Mouse (Mus musculus) embryo, embryonic 11 days (tissue): ENCODE results near the gene Upk2.
A peak's percentile ranks its signal among the peaks of the same experiment; 100 is the strongest.
"Not testable (repeated sequence)": the region's sequence is repeated elsewhere in the genome, so short reads cannot be mapped to it uniquely, and the experiment has no call there.

ENCODE experiments used
- DNase-seq: peaks from one replicate; pipeline ENCODE4 v3.0.0-alpha.2; 2015

Gene Upk2

DNA sequence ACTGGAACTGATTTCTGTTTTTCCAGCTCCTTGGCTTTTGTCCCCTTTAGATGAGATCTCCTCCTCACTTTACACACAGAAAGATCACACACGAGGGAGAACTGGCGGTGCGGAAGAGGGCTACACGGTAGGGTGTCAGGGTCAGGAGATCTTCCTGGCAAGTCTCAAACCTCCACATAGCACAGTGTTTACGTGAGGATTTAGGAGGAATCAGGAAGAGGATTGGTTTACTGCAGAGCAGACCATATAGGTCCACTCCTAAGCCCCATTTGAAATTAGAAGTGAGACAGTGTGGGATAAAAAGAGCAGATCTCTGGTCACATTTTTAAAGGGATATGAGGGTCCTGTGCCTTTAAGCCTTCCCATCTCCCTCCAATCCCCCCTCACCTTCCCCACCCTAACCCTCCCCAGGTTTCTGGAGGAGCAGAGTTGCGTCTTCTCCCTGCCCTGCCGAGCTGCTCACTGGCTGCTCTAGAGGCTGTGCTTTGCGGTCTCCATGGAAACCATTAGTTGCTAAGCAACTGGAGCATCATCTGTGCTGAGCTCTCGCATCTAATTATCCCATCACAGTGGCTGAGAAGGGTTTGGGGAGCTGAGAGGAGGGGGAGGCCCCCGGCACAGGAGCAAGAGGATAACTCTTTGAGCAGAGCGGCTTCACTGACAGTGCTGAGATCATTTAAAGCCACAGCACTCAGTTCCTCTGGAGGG lies 2.4 kb upstream of the Upk2 start:
- DNase-seq = peak; percentile 92

DNA sequence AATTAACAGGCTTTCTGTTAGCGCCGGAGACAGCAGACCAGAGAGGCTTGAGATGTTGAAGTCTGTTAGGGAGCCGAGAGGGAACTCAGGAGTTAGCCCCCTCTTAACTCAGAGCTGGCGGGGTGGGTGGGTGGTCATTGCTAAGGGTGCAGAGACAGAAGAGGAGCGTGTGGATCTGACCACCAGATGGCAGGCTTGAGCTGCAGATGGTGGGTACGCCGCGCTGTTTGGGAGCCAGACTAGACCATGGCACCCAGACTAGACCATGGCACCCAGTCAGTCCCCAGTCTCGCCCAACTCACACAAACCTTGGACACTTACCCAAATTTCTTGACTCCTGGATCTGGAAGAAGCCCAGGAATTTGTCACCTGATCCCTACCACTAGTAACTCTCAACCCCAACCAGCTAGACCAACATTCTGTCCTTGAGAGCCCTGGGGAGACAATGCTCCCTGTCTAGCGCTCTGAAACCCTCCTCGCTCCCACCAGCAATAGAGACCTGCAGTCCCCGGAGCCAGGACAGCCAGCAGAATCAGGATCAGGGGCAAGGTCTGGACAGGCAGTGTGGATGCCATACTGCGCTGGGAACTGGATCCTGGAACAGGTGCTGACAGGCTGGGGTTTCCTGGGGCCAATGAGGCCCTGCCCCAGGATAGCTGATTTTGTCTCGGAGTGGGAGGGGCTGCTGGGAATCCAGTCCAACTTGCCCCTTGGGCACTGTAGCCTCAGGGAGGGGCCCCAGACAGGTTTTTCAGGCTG lies 465 bp downstream of the Upk2 start:
- peak; percentile 87 for DNase-seq

DNA sequence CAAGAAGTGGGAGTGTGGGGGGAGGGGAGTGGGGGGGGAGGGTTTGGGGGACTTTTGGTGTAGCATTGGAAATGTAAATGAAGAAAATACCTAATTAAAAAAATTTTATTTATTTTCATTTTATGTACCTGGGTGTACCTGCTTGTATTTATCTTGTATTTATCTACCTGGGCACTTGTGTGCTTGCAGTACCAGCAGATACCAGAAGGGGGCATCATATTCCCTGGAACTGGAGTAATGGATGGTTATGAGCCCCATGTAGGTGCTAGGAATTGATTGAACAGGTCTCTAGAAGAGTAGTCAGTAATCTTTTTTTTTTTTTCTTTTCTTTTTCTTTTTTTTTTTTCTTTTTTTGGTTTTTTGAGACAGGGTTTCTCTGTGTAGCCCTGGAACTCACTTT lies 4.4 kb downstream of the Upk2 start:
- no peak for DNase-seq

DNA sequence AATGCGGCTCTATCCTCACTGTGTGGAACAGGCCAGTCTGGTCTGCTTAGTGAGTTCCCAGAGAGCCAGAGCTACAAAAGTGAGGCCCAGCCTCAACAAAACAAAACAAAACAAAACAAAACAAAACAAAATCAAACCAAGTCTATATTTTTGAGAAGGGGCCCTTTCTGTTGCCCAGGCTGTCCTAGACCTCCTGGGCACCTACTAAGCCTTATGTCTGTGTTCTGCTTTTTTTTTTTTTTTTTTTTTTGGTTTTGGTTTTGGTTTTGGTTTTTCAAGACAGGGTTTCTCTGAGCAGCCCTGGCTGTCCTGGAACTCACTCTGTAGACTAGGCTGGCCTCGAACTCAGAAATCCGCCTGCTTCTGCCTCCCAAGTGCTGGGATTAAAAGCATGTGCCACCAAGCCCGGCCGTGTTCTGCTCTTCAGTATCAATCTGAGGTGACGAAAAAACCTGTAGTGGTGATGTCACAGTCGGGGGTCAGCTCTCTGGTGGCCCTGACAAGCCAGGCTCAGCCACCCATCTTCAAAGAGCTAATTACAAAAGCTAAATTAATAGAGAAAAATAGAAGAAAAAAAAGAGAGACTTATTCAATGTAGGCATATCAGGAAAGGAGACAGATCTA lies 10.3 kb downstream of the Upk2 start:
- DNase-seq = not testable (repeated sequence)

DNA sequence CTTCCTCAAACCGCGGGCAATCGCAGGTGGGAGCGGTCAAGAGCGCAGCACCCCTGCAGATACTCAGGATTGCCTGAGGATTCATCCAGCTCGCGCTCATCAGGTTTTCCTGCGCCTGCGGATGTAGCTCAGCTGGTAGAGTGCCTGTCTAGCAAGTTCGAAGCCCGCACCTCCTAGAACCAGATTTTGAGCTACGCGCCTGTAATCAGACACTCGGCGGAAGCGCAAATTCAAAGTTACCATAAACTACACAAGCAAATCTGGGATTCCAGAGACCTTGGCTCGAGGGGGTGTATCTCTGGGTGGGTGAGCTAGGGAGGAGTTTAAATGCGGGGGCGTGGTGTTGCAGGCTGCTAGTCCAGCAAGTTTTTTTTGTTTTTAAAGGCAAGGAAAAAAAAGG lies 13.8 kb downstream of the Upk2 start, which contains the start of gene Foxr1:
Gene Foxr1 (minus strand): TSS at position 176 of the 400 bp plus-strand sequence.
- DNase-seq = no peak

DNA sequence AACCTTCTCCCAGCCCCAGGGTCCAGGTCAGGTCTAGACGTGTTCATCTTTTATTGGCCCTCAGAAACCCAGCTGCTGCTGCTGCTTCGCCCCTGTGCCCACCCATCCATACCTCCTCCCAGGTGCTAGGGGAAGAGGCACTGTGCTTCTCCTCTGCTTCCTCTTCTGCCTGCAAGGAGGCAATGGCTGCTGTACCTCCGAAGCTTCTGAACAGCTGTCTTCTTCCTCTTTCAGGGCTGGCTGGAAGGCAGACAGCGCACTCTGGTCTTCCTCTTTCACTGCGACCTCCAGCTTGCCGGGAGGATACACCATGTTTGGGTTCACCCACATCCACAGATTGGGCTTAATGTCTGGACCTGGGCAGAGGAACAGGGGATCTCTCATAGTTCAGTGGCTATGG lies 19.0 kb downstream of the Upk2 start:
- no peak for DNase-seq

DNA sequence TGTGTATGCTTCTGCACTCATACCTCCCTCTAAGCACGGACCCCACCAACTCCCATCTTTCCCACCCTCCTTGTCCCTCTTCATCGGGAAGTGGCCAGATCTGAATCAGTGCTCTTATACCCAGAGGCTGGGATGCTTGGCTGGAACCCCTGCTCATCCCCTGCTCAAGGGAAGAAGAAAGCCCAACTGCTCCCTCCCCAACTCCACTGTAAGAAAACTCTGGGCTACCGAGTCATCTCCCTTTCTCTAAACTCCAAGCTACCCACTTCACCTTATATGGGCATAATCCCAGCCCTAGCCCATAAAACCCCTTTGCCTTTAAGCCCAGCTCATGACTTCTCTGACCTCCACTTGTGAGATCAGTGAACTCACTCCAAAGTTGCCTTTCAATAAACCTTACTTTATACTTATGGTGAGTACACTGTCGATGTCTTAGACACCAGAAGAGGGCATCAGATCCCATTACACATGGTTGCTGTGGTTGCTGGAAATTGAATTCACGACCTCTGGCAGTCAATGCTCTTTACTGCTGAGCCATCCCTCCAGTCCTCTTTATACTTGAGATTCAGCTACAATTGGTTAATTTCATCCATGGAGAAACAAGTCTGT lies 22.1 kb downstream of the Upk2 start:
- DNase-seq = no peak

DNA sequence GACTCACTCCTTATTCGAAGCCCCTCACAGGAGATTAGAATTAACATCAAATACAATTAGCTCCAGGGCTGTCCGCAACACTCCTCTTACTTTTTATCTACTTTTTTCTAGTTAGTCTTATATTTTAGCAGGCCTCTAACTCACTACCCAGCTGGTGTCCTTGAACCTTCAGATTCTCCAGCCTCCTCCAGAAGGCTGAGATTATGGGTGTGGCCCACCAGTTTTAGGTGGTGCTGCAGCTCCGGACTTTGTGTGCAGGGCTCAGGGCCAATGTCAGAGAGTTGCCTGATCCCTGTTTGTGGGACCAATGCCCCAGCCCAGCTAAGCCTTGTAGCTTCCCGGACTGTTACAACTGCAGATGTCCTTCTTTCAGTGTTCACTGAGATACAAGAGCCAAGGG lies 31.2 kb downstream of the Upk2 start:
- DNase-seq = no peak

DNA sequence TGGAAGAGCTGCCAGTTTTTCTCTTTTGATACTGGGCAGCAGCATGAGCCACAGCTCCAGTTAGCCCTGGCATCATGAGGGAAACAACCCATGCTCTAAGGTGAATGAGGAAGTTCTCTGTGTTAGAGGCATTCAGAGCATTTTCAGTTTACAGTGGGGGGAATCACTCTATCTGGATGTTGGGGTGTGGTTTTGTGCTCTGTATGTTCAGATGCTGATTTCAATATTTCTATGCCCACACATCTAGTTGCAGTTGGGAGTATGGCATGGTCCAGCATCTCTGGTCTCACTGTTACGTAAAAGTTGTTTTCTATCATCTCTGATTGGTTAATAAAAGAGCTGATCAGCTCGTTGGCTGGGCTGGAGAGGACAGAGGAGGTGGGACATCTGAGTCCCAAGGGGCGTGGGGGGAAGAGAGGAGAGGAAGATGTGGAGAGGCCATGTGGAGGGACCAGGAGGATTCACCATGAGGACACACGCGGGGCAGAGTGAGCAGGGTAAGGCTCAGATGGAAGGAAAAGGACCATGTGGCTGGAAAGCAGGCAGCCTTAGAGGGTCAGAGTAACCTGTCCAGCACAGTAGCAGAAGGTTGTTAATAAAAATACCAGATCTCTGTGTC lies 34.4 kb downstream of the Upk2 start:
- DNase-seq = no peak

DNA sequence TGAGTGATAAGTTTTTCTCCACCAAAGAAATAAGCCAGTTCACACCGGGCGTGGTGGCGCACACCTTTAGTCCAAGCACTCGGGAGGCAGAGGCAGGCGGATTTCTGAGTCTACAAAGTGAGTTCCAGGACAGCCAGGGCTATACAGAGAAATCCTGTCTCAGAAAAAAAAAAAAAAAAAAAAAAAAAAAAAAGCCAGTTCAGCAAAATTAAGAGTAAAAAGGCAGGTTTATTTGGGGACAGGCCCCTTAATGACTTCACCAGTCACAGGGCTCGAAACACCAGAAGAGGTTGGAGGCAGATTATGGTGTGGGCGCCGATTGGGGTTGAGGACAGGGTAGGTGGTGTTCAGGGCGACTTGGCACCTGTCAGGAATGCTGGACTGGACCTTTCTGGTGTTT lies 35.0 kb downstream of the Upk2 start:
- DNase-seq = not testable (repeated sequence)

DNA sequence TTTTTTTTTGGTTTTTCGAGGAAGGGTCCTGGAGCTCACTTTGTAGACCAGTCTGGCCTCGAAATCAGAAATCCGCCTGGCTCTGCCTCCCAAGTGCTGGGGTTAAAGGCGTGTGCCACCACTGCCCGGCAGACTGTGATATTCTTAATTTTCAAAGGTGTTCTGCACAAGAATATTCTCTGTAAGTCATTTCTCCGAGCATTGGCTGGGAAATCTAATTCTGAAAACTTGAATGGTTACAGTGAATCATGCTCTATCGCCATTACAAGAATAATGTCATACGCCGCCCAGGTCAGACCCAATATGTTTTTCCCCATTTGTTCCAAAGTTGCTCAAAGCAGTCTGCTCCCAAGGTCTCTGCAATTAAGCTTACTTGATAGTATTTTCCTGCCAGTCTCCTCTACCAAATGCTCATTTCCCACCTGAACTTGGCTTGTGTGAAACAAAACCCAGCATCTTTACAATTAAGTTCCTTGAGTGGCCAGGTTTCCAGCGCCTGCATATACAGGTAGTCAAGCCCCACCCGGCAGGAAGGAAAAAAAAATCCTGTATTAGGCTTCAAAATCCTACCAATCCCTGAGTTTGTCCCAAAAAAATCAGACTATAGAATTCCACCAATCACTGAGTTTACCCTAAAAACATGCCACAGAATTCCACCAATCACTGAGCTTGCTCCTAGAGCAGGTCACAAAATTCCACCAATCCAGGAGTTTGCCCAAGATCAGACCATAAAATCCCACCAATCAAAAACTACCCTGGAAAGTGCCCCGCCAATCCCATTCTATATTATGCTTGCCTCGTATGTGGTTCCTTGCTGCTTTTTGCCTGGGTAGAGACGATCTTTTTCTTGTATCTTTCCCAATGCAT lies 36.0 kb downstream of the Upk2 start, which contains the start of gene Ccdc84:
Gene Ccdc84 (minus strand): TSS at position 51 of the 867 bp plus-strand sequence.
- no peak for DNase-seq

DNA sequence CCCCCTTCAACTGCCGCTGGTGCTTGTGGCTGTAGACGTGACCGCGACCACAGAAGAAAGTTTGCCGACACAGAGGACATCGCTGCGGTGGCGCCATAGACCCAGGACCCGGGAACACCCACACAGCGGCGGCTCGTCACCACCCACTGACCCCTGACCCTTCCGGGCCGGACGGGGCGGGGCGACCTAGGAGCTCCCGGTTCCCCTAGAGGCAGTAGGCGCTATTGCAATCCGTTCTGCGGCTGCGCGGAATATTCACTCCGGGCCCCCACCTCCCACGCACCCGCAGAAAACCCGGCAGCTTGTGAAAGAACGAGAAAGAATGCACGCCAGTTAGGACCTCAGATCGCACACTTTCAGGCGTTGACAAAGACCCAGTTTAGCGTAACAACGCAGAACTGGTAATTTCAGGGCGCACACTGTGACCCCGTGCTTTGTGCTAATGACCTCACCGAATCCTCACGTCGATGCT lies 36.8 kb downstream of the Upk2 start:
- peak; percentile 96 for DNase-seq

DNA sequence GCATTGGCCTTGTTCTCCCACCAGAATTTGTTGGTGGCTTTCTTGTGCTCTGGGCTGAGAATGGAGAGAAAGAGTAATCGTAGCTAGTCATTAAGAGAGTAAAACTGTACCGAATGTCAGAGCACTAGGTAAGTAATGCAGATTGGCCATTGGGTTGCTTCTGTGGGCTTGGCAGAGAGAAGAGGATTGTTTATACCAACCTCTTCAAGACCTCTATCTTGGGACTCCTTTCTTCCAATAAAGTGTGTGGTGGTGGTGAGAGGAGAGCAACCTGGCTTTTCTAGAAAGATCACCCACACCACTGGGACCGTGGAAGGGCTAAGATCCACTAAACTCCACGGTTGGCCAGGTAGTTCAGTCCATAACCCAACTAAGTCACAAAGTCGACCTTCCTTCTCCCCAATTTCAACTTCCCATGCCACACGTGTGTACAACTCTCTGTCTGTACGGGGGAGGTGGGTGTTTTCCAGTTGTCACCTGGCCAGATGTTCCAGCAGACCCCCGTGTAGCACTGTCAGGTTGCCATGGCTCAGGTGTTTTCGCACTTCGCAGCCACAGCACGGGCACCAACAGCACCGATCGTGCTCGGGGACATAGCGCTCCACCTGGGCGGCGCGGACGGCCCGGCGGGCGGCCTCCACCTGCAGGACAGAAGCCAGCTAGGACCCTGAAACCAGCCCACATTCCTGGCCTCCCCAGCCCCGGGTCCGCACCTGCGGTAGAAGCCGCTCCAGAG lies 37.5 kb downstream of the Upk2 start:
- DNase-seq = no peak

DNA sequence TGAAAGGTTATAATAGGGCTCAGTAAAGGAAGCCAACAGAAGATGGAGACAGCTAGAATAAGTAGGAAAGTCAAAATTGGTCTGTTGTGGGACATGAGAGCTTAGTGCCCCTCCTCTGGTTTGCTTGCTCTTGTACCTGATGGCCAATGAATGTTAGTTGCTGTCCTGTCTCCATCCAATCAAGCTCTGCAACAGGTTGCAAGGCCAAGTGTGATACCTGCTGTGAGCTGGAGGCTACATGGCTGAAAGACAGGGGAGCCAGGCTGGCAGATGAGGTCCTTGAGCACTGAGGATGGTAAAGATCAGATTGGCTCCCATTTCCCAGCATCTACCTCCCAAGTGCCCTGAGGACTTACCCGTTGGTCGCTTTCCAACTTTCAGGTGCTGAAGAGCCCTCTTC lies 42.0 kb downstream of the Upk2 start:
- DNase-seq = no peak

DNA sequence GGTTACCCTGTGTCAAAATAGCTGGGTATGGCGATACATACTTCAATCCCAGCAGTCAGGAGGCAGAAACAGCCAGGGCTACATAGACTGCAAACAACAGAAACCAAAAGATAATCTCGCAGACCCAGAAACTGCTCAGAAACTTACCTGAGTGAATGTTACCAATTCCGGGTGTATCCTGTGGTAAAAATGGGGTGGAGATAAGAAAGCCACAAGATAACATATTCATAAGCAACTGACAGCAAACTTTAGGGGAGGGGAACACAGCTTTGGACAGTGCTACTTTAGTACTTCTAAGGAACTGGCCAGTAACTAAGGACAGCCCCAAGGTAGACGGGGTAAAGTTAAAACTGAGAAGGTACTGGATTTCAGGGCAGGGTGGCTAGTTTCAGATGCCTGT lies 42.5 kb downstream of the Upk2 start:
- no peak for DNase-seq

DNA sequence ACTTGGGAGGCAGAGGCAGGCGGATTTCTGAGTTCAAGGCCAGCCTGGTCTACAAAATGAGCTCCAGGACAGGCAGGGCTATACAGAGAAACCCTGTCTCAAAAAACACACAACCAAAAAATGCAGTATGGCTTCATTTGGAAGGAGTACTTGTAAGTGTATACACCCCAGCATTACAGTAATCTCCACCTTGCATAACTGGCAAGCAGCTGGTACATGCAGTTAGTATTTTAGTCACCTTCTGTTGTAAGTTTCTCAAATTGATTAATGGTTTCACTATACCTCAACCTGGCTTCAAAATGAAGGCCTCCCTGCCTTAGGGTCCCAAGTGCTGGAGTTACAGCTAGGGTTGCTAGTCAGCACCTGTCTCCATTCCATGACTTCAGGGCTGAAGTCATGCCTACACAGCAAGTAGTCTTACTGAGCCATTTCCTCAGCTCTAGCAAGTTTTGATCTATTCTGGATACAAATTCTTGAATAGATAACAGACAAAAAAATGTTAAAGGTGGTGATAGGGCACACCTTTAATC lies 43.1 kb downstream of the Upk2 start:
- no peak for DNase-seq

DNA sequence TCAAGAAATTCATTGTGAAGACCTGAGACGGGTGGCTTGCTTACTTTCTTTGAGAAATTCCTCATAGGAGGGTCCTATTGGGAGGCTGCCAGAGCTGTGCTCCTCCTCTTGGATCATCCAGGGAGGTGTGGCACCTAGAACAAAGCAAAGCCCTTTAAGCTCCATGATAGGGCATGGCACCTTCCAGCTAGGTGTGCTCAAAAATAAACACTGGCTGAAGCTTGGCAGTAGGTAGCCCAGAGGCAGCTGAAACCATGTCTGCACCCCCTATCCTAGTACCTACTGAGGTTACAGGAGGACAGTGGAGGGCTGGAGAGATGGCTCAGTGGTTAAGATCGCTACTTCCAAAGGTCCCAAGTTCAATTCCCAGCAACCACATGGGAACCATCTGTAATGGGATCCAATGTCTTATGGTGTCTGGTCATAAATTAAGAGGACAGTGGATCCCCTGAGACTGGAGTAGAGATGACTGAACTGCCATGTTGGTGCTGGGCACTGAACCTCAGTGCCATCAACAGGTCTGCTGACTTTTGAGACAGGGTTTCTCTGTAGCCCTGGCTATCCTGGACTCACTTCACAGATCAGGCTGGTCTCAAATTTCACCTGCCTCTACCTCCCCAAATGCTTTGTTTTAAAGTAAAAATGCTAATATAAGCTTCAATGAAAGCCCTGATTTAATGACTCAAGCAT lies 44.0 kb downstream of the Upk2 start:
- no peak for DNase-seq

DNA sequence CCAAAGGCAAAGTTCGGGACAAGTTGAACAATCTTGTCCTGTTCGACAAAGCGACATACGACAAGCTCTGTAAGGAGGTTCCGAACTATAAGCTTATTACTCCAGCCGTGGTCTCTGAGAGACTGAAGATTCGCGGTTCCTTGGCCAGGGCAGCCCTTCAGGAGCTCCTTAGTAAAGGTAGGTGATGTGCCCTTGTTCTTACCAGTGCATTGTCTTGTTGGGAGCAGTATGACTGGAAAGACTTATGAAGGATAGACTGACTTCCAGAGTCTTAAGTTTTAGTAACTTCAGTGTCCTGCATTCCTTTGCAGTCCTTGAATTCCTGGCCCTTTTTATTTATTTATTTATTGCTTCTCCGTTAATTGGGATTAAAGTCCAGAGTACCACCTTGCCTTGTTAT lies 46.1 kb downstream of the Upk2 start:
- DNase-seq = not testable (repeated sequence)

DNA sequence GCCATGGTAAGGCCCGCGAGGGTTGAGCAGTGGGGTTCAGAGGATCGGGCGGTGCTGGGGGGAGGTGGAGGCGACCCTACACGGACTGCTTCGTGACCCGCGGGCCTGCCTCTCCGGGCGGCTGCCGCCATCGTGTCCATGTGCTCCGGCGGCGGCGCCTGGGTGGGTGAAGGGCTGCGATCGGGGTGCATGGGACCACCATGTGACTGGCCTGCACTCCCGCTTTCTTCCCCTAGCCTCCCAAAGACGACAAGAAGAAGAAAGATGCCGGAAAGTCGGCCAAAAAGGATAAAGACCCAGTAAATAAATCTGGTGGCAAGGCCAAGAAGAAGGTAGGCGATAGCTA lies 47.1 kb downstream of the Upk2 start:
- DNase-seq = no peak
